Mouse (Mus musculus) ES-Bruce4 (cell line): ENCODE data around the gene Rnf220. TPM values are rescaled to one million over a fixed set of nuclear protein-coding genes. Genes with fewer than 3 reads are reported as not detected.

Source experiments
- H3K27ac ChIP-seq: 2 replicates; pipeline ENCODE4 v1.5.1; 2012; ENCODE audit warnings: low read length, inconsistent platforms; ENCODE audit not compliant: insufficient read depth
- H3K27me3 ChIP-seq: 2 replicates; pipeline ENCODE4 v1.6.1; 2012; ENCODE audit warnings: mild to moderate bottlenecking, low read length, inconsistent platforms; ENCODE audit not compliant: control insufficient read depth, poor library complexity, insufficient read depth, severe bottlenecking
- H3K36me3 ChIP-seq: 2 replicates; pipeline ENCODE4 v1.6.1; 2012; ENCODE audit warnings: inconsistent platforms, mild to moderate bottlenecking, low read length, moderate library complexity; ENCODE audit not compliant: control insufficient read depth, poor library complexity, insufficient read depth, severe bottlenecking
- H3K4me1 ChIP-seq: one replicate; pipeline ENCODE4 v1.8.1; 2011; ENCODE audit warnings: low read length; ENCODE audit not compliant: control insufficient read depth, insufficient read depth
- H3K4me3 ChIP-seq: 2 replicates; pipeline ENCODE4 v1.5.1; 2011; ENCODE audit warnings: low read depth, mild to moderate bottlenecking, low read length
- H3K9ac ChIP-seq: 2 replicates; pipeline ENCODE4 v1.6.1; 2012; ENCODE audit warnings: low read depth, mild to moderate bottlenecking, inconsistent platforms; ENCODE audit not compliant: poor library complexity, severe bottlenecking
- H3K9me3 ChIP-seq: replicated peaks from 2 replicates; pipeline ENCODE4 v1.6.1; 2012; ENCODE audit warnings: mild to moderate bottlenecking, low read length, inconsistent platforms; ENCODE audit not compliant: control insufficient read depth, poor library complexity, insufficient read depth, severe bottlenecking
- CTCF ChIP-seq: IDR thresholded peaks from one replicate; pipeline ENCODE4 v1.8.1; 2011; ENCODE audit warnings: low read depth, low read length
- EP300 ChIP-seq: IDR thresholded peaks from 2 replicates; pipeline ENCODE4 v1.6.1; 2011; ENCODE audit warnings: low read depth, low read length; ENCODE audit not compliant: insufficient read depth
- POLR2A ChIP-seq: IDR thresholded peaks from one replicate; pipeline ENCODE4 v1.8.1; 2011; ENCODE audit warnings: low read length; ENCODE audit not compliant: insufficient read depth
- polyA plus RNA-seq: library from polyadenylated mRNA; stranded (reverse); fragments of >200 nt; gene quantifications from 2 replicates; pipeline ENCODE4 v1.2.4, GENCODE M21; 2011; ENCODE audit warnings: low read depth; ENCODE audit not compliant: missing spikeins, insufficient read depth, insufficient read length

Gene Rnf220
- polyA plus RNA-seq, 1 experiment: 132 TPM

DNA sequence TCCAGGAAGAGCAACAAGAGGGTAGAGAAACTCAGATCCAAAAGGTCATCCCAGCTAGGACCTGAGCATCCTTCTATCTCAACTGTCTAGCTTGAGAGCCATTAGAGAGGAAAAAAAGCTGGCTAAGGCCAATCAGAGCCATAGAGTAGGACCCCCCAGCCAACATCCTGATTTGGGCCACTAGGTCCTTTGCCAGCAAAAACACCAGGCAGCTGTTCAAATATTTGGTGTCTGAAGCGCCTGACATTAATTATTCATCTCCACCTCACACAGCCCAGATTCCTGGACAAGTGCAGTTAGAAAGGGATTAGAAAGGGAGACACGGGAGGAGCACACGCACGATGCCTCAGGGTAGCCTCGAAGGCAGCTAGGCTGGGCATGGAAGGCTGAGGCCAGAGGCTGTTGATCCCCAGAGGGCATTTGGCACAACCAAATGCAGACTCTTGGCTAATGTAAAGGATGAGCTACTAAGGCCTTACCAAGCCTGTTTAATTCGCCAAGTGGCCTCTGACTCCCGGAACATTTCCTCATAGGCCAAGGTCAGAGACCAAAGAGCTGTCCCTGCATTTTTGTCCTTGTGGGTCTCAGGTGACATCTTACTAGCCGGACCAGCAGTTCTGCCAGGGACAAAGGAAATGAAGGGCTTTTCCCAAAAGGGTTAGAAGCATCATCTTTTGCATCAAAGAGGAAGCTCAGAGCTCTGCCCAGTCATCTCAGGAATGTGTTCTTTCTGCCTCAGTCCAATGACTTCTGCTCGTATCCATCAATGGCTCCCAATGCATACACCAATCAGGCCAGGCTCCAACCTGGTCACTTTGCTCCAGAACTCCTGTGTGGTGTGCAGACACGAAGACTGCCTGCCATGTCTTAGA, 218.2 kb downstream of the Rnf220 start:
- H3K27ac ChIP-seq: no peak overlapping the region
- no peak overlapping the region for H3K4me3 ChIP-seq
- no peaks in the 10 kb centered on the region for H3K27me3 ChIP-seq
- H3K9me3 ChIP-seq: peaks cover 5% of the 10 kb centered on the region; the same call in 1 of the 2 replicates
- H3K9ac ChIP-seq: no peak overlapping the region
- H3K36me3 ChIP-seq: peaks cover 63% of the 10 kb centered on the region
- no peaks in the 10 kb centered on the region for H3K4me1 ChIP-seq
- no peak for TF ChIP-seq EP300
- no peak for TF ChIP-seq CTCF
- no peak for TF ChIP-seq POLR2A

DNA sequence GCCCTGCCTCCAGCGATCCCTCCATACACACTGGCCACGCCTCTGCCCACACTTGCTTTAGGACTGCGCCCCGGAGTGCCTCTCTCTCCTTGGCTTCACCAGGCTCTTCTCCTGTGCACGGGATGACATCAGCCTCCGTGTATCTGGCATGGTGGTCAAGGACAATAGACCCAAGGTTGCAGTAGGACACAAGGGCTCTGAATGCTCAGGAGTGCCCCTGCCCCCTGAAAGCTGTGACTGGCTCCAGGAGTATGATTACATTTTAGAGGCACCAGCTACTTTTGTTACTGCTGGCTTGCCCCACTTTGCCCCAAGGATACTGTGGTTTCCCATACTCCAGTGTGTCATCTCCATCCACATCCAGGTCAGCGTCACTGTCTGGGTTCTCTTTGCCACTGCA, 219.2 kb downstream of the Rnf220 start:
- no peak for TF ChIP-seq EP300
- Histone ChIP-seq H3K4me3 (no peak overlapping the region), H3K9me3 (peaks cover 5% of the 10 kb centered on the region; the same call in 1 of the 2 replicates), H3K4me1 (no peaks in the 10 kb centered on the region), H3K9ac (no peak overlapping the region), H3K27me3 (no peaks in the 10 kb centered on the region), H3K36me3 (peaks cover 66% of the 10 kb centered on the region), H3K27ac (no peak overlapping the region)

DNA sequence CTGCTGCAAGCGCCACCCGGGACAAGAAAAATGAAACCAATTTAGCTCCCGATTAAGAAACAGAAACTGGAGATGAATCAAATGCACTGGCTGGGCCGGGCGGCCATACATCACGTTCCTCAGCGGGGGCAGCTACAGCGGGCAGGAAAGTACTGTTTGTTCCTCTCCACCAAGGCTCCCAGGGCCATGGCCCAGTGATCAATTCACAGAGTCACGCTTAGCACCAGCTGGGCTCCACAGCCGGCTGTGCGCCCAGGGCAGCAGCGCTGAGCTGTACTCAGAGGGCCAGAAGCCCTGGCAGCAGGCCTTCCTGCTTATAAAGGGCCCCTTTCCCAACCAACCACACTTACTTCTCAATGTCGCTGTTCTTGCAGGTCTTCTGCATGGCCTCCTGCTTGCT, 219.8 kb downstream of the Rnf220 start:
- Histone ChIP-seq H3K4me3 (no peak overlapping the region), H3K9ac (no peak overlapping the region), H3K9me3 (peaks cover 5% of the 10 kb centered on the region; the same call in 1 of the 2 replicates), H3K4me1 (no peaks in the 10 kb centered on the region), H3K27ac (no peak overlapping the region), H3K27me3 (no peaks in the 10 kb centered on the region), H3K36me3 (peaks cover 64% of the 10 kb centered on the region)
- TF ChIP-seq EP300: no peak

DNA sequence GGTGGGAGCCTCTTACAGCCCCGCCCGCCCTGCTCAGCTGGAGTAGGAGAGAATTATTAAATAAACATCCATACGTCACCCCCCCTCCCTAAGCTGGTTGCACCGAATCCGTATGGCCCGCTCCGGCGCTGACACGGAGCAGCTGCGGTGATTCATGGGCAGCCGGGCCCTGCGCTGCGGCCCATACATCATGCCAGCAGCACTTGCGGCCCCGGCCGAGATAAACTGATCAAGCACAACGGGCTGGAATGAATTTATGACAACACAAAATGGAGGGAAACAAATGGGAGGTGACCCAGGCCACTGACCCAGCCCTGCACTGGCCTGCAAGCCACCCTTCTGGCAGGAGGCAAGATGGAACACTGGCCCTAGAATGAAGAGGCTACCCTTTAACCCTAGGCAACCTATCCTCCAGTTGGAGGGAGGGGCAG, 220.6 kb downstream of the Rnf220 start:
- TF ChIP-seq EP300 (no peak), CTCF (no peak), POLR2A (no peak)
- Histone ChIP-seq H3K4me1 (no peaks in the 10 kb centered on the region), H3K9ac (no peak overlapping the region), H3K27ac (no peak overlapping the region), H3K27me3 (no peaks in the 10 kb centered on the region), H3K4me3 (no peak overlapping the region), H3K36me3 (peaks cover 62% of the 10 kb centered on the region), H3K9me3 (peaks cover 5% of the 10 kb centered on the region; the same call in 1 of the 2 replicates)

DNA sequence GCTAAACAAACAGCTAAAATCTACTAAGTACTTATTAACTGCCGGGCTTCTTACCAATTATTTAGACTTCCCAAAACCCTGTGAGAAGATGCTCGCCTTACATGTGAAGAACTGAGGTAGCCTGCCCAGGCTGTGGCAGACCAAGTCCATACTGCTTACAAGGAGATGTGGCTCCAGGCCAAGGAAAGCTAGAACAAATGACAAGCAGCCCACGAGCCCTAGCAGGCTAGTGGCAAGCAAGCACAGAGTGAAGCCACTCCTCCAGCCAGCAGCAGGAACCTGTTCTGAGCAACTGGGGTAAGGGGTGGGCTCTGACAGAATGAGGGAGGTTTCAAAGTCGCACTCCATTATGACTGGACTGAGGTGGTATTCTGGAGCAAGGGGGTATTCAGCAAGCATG, 222.1 kb downstream of the Rnf220 start:
- TF ChIP-seq POLR2A (no peak), CTCF (no peak), EP300 (no peak)

DNA sequence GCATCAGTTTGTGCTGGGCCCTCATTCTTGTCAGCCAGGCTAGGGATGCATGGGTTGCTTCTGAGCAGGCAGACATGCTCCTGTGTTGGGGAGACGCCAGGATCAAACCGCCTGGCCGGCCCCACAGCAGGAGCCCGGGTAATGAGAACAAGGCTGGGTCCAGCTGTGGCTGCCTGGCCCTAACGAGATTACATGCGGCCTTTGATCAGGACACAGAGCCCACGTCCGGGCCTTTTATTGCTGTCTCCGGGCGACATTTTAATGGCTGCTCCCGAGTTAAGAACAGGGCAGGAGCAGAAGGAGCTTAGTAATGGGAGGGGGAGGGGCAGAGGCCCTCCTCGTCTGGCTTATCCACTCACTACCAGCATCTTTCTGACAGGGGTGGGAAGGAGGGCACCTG, 224.4 kb downstream of the Rnf220 start:
- H3K9me3 ChIP-seq: peaks cover 5% of the 10 kb centered on the region; the same call in 1 of the 2 replicates
- TF ChIP-seq EP300: no peak
- no peak for TF ChIP-seq POLR2A
- TF ChIP-seq CTCF: no peak
- H3K4me3 ChIP-seq: no peak overlapping the region
- no peaks in the 10 kb centered on the region for H3K27me3 ChIP-seq
- H3K9ac ChIP-seq: no peak overlapping the region
- H3K27ac ChIP-seq: no peak overlapping the region
- H3K36me3 ChIP-seq: peaks cover 40% of the 10 kb centered on the region
- no peaks in the 10 kb centered on the region for H3K4me1 ChIP-seq

More for the DNA sequence above, 222.1 kb downstream of the Rnf220 start:
- no peak overlapping the region for H3K9ac ChIP-seq
- peaks cover 5% of the 10 kb centered on the region; the same call in 1 of the 2 replicates for H3K9me3 ChIP-seq
- no peaks in the 10 kb centered on the region for H3K27me3 ChIP-seq
- H3K4me1 ChIP-seq: no peaks in the 10 kb centered on the region
- H3K4me3 ChIP-seq: no peak overlapping the region
- no peak overlapping the region for H3K27ac ChIP-seq
- H3K36me3 ChIP-seq: peaks cover 56% of the 10 kb centered on the region
